Mouse (Mus musculus) frontal cortex, postnatal 36 days (tissue): ENCODE data around the gene Abcg5.

ENCODE experiments used
- DNase-seq, 2 experiments: peaks; one replicate each; pipeline ENCODE4 v3.0.0; 2022; ENCODE audit warnings: low spot score in 2 of 2

Abcg5 gene

GRCm38 (mm10) chr17:84645119-84645518, 37.7 kb downstream of the Abcg5 start:
- DNase-seq = no peak

GRCm38 (mm10) chr17:84644292-84645050, 38.3 kb downstream of the Abcg5 start:
- DNase-seq = no peak

DNA sequence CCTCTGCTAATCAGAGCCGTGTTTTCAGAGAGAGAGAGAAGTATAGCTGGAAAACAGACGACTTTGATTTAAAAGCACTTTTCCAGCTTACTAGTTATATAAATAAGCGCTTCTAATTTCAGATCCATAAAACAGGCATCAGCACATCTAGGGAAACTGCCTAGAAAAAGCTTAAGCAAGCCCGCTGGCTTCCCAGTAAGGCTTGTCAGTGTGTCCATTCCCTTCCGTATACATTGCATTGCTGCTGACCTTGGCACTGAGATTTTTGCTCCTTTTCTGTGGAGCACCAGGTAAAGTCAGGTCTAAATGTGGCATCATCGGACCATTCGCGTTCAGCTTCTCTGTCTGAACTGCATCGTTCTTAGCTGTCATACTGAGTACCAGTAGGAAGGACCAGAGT, 40.5 kb downstream of the Abcg5 start:
- peak; percentile 13 to 26 for DNase-seq

GRCm38 (mm10) chr17:84641893-84642292, 40.9 kb downstream of the Abcg5 start:
- DNase-seq = peak; percentile 38 to 62

DNA sequence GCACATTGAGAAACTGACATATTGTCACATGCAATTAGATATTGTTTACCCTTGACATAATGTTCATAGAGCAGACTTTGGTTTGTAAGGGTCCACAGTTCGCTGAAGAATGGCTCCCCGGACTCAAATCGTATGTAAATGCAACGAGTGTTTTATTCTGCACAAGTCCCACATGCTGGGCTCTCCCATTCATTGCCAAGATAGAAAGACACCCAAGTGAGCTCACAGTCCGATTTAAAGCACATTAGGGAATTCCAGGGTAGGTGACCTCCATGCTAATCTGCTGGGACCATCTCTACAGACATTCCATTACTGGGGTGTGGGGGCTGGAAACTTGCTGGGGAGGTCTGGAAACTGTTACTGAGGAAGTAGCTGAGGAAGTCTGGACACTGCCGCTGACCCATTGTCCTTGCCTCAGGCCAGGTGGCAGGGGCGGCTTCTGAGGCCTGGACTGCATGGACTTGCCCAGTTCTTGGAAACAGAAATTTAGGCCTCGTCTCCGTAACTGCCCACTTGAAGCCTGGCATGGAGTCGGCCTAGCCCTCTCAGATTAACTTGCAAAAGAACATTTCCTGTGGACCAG, 42.9 kb downstream of the Abcg5 start:
- no peak for DNase-seq

DNA sequence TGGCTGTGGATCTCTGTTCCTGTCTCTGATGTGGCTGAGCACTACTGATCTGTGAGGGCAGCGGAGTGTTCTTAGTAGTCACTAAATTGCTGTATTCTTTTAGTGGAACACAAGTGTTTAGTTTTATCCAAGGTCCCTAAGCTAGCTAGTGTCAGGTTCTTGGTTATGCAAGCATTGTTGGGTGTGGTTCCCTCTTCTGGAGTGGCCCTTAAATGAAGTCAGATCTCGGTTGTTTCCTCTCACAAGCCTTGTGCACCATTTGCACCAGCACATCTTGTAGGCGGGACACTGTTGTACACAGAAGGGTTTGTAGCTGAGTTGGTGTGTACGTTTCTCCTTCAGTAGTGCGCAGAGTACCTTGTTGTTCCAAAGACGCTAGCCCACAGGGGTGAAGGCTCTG, 44.8 kb downstream of the Abcg5 start:
- no peak for DNase-seq

- no peak for DNase-seq
Observed at GRCm38 (mm10) chr17:84636328-84636727, 46.5 kb downstream of the Abcg5 start.

- no peak for DNase-seq
Observed at GRCm38 (mm10) chr17:84633443-84633842, 49.4 kb downstream of the Abcg5 start.

GRCm38 (mm10) chr17:84631836-84632235, 51.0 kb downstream of the Abcg5 start:
- DNase-seq = no peak

- no peak for DNase-seq
Observed at GRCm38 (mm10) chr17:84628611-84629010, 54.2 kb downstream of the Abcg5 start.

DNA sequence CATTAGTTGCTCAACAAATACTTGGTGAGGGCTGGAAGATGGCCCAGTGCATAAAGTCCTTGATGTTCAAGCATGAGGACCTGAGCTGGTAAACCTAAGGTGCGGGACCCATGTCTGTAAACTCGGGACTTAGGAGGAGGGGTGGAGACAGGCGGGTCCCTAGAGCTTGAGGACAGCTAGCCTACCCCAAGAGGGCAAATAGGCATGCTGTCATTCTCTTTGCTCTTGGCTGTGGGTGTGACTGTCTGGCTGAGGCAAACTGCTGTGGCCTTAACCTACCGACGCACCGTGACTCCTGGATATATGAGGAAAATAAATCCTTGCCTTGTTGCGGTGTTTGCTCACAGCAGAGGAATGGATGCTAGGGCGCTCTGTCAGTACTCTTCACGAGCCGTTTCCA, 55.1 kb downstream of the Abcg5 start:
- no peak for DNase-seq

GRCm38 (mm10) chr17:84626857-84627305, 55.9 kb downstream of the Abcg5 start:
- DNase-seq = peak in 1 of 2 experiments; percentile 23

- DNase-seq = peak; percentile 89 to 95
Observed at GRCm38 (mm10) chr17:84626276-84626856, 56.4 kb downstream of the Abcg5 start, which contains the start of gene Dync2li1. Gene Dync2li1 (plus strand): TSS chr17:84626496.

- no peak for DNase-seq
Observed at GRCm38 (mm10) chr17:84622873-84623272, 59.9 kb downstream of the Abcg5 start.

DNA sequence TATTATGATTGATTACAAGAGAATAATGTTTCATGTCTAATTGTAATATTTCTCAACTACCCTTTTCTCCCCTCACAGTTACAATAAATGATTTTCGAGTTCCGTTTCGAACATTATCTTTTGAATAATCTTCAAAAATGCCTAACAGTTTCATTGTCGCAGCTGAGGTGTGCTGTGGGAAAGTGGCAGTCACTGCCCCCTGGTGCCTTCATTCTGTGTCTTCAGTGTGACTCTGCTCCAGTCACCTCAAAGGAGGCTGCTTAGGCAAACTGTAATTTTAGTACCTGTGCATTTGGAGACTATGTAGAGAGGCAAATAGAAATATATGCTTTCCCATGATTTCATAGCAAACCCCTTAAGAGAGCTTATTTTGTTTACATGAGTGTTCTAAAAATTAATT, 60.8 kb downstream of the Abcg5 start:
- DNase-seq = no peak

DNA sequence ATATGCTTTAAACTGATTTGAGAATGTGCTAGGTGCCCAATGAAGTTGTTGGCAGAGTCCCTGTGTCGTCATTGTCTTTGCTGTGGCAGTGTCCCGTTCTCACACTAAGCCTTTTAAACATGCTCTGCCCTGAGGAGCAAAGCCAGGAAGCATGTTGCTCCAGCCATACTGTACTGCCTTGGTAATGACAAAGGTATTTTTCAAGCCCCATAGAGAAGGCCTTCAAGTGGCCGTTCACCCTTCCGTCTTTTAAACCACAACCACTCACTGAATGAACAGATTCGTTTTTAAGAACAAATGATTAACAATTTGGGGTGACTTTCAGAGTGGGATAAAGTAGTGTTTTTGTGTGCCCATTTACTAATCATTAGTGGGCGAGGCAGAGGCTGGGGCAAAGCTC, 61.6 kb downstream of the Abcg5 start:
- no peak for DNase-seq

- DNase-seq = no peak
Observed at GRCm38 (mm10) chr17:84620610-84621009, 62.2 kb downstream of the Abcg5 start.

GRCm38 (mm10) chr17:84620076-84620475, 62.7 kb downstream of the Abcg5 start:
- DNase-seq = no peak

DNA sequence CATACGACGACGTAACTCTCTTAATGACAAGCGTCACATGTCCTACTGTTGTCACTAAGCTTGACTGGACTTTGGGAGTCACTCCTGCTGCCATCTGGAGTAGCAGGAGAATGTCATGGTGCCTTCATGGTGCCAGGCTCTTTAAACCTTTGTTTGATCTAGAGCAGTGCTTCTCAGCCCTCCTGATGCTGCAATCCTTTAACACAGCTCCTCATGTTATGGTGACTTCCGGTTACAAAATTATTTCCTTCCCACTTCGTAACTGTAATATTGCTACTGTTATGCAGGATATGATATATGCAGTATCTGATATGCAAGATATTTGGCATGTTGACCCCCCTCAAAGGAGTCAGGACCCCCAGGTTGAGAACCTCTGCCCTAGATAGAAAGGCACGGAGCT, 63.7 kb downstream of the Abcg5 start:
- no peak for DNase-seq

GRCm38 (mm10) chr17:84617953-84618352, 64.9 kb downstream of the Abcg5 start:
- no peak for DNase-seq

DNA sequence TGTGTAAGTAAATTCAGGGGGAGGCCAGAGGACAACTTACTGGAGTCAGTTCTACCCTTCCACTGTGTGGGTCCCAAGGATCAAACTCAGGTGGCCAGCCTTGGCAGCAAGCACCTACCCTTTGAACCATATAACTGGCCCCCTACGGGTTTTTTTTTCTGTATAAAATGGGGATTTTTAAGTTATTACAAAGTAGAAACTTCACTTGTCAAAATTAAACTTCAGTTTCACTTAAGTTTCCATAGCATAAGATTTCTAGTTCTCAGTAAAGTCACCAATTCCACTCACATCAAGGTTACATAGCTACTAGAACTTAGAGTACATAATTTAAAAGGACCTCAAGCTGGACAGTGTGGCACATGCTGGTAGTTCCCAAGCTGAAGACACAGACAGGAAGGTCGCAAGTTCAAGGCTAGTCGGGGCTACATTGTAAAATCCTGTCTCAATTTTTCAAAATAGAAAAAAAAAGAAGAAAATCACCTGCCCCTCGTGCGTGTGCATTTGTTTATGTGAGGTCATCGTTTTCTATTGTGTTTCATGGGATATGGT, 66.2 kb downstream of the Abcg5 start:
- no peak for DNase-seq

GRCm38 (mm10) chr17:84615811-84616210, 67.0 kb downstream of the Abcg5 start:
- DNase-seq = no peak

GRCm38 (mm10) chr17:84611971-84612370, 70.8 kb downstream of the Abcg5 start:
- DNase-seq = no peak
